Mouse (Mus musculus) left cerebral cortex, postnatal 14 days (tissue): Measurements from ENCODE around the gene Rasal2. TPM values are rescaled to one million over a fixed set of nuclear protein-coding genes. Genes with fewer than 3 reads are reported as not detected.

ENCODE experiments used
- DNase-seq, 2 experiments: peaks; one replicate each; pipeline ENCODE4 v3.0.0; 2021 to 2022; ENCODE audit warnings: low spot score in 2 of 2, mixed read lengths in 1 of 2
- intact Hi-C: fragments of 180-260 bp; cut with DNase I; formaldehyde crosslinking; loops from one replicate; pipeline ENCODE4 v1.15.1; 2025
- total RNA-seq, 2 experiments: library from RNA; stranded (reverse); gene quantifications; 2 replicates each; pipeline ENCODE4 v1.2.3; 2021

Gene Rasal2
- total RNA-seq, 2 experiments from 2014 or later, result 62.9 to 77.3 TPM

GRCm38 (mm10) chr1:157110287-157110835 is 302.0 kb downstream of the Rasal2 start:
- intact Hi-C loops, result no loop called here
- DNase-seq, result no peak

DNA sequence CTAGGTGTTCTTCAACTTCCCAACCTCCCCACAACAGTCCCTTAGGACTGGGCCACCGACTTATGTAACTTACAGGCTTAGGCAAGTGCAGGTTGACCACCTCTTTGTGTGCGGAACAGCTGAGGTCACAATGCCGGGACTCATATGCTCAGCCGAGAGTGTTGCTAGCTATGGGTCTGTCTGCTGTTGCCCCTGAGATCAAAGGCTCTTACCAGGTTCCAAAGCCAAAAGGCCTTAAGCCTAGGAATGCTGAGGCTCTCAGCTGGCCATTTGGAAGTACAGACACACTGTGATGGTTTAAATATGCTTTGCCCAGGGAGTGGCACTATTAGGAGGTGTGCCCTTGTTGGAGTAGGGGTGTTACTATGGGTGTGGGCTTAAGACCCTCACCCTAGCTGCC is 303.8 kb downstream of the Rasal2 start, which contains the start of gene Tex35:
TSS of gene Tex35 (minus strand) at position 101 of the 400 bp plus-strand sequence.
- no peak for DNase-seq
- intact Hi-C loops, result no loop called here

GRCm38 (mm10) chr1:157101122-157101865 is 311.1 kb downstream of the Rasal2 start:
- DNase-seq, result peak; percentile 28 to 58
- intact Hi-C loops, result no loop called here

GRCm38 (mm10) chr1:157095534-157095933 is 316.9 kb downstream of the Rasal2 start:
- intact Hi-C loops, result no loop called here
- DNase-seq, result no peak

GRCm38 (mm10) chr1:157092622-157093021 is 319.8 kb downstream of the Rasal2 start:
- intact Hi-C loops, result no loop called here
- DNase-seq, result no peak

DNA sequence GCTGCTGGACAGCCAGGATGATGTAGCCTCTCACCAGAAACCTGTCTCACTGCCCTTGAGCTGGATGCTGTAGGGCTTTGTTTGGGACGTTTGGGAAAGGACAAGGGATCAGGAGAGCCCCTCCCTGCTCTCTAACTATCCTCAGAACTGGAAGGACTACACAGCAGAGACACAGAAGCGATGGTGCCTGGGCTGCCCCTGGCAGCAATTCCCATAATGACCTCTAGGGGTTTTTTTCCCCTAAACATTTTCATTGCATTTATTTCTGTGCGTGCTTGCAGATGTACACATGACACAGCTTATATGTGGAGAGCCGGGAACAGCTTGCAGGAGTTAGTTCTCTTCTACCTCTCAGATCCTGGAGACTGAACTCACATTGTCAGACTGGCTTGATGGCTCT is 320.3 kb downstream of the Rasal2 start:
- DNase-seq, result no peak
- intact Hi-C loops, result no loop called here

GRCm38 (mm10) chr1:157090835-157091234 is 321.6 kb downstream of the Rasal2 start:
- intact Hi-C loops, result no loop called here
- no peak for DNase-seq

DNA sequence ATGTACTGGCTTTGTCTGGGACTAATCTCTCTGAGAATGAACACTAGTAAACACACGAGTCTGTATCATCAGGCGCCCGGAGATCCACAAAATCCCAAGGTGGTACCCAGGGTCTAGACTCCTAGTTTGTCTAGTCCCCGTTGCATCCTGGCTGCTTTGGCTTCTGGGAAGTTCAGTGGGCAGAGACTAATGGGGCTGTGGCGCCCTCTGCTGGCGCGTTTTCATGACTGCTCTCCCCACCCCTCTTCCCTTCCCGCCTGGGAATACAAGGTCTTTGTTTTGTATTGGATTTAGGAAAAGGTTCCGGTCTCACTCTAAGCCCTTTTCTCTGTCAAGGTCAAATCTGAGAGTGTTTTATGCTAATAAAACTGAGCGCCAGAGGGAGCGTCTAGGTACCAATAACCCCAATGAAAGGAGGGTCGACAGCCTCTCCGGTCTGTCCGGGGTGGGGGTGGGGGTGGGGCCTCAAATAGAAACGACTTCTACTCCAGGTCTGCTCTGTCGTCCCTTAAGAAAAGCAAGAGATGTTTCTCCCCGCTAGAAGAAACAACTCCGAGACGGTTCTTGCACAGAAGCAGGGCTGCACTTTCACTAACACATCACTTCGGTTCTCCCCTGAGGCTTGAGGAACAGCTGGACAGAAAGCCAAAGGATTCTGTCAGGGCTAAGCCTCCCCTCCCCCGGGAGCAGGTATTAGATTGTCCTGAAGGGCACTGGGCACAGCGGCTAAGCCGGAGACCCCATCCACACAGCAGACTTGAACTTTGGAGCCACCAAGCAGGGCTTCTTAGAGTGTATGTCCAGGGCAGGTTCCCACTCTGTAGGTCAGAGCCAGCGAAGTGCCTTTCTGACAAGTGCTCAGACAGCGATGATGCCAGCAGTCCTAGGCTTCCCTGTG is 326.0 kb downstream of the Rasal2 start:
- peak; percentile 45 to 70 for DNase-seq
- intact Hi-C loops, result loop anchor here (2.0 kb wide), 1 partner anchor 194 kb away; no protein-coding TSS in a partner anchor

Other genes with a start within 250 kb of the Rasal2 start
- gene Cryzl2, start 46.0 kb upstream of the Rasal2 start, total RNA-seq, result 1 to 10 TPM; 3.0 to 4.8 TPM
- gene Sec16b, start 94.1 kb upstream of the Rasal2 start, total RNA-seq, result under 1 TPM; 0.70 to 0.72 TPM